Mouse (Mus musculus) MEL (cell line): ENCODE results near the gene Cyp1a2. TPM values are rescaled to one million over a fixed set of nuclear protein-coding genes. Genes with fewer than 3 reads are reported as not detected.

ENCODE experiments used
- DNase-seq: peaks from one replicate; pipeline ENCODE4 v3.0.0; 2011; ENCODE audit warnings: low read depth, low spot score
- H3K27ac ChIP-seq: 2 replicates; pipeline ENCODE4 v1.5.1; 2012; ENCODE audit warnings: low read depth, mild to moderate bottlenecking, control low read depth, low read length, moderate library complexity; ENCODE audit not compliant: control insufficient read depth
- H3K27me3 ChIP-seq, 2 experiments: fragments of 150-350 bp in 1 of 2; sonication (generic) in 1 of 2; 2 replicates each; pipeline ENCODE4 v1.6.1; 2012; ENCODE audit warnings: low read length in 2 of 2, mild to moderate bottlenecking in 2 of 2, improper control_type of control experiment in 1 of 2, moderate library complexity in 1 of 2; ENCODE audit not compliant: insufficient read depth in 2 of 2, control insufficient read depth in 1 of 2
- H3K36me3 ChIP-seq, 2 experiments: 2 replicates each; pipeline ENCODE4 v1.6.1; 2012 to 2014; ENCODE audit warnings: low read length in 2 of 2, improper control_type of control experiment in 1 of 2, inconsistent platforms in 1 of 2, mild to moderate bottlenecking in 1 of 2; ENCODE audit not compliant: insufficient read depth in 2 of 2, control insufficient read depth in 1 of 2
- H3K4me1 ChIP-seq, 2 experiments: fragments of 150-350 bp in 1 of 2; sonication (generic) in 1 of 2; 2 replicates each; pipeline ENCODE4 v1.6.1; 2012; ENCODE audit warnings: low read length in 2 of 2, improper control_type of control experiment in 1 of 2, mild to moderate bottlenecking in 1 of 2; ENCODE audit not compliant: insufficient read depth in 2 of 2, control insufficient read depth in 1 of 2
- H3K4me3 ChIP-seq, 2 experiments: fragments of 150-350 bp in 1 of 2; sonication (generic) in 1 of 2; 2 replicates each; pipeline ENCODE4 v1.5.1; 2012; ENCODE audit warnings: low read depth in 2 of 2, low read length in 2 of 2, mild to moderate bottlenecking in 2 of 2, moderate library complexity in 2 of 2, control low read depth in 1 of 2, improper control_type of control experiment in 1 of 2; ENCODE audit not compliant: control insufficient read depth in 1 of 2, insufficient read depth in 1 of 2
- H3K79me2 ChIP-seq: 2 replicates; pipeline ENCODE4 v1.6.1; 2012; ENCODE audit warnings: mild to moderate bottlenecking, low read length, moderate library complexity; ENCODE audit not compliant: control insufficient read depth, poor library complexity, insufficient read depth
- H3K9ac ChIP-seq: 2 replicates; pipeline ENCODE4 v1.6.1; 2012; ENCODE audit warnings: low read depth, mild to moderate bottlenecking, control low read depth, low read length, moderate library complexity; ENCODE audit not compliant: control insufficient read depth, poor library complexity, severe bottlenecking
- H3K9me3 ChIP-seq: fragments of 150-350 bp; sonication (generic); replicated peaks from 2 replicates; pipeline ENCODE4 v1.6.1; 2012; ENCODE audit warnings: mild to moderate bottlenecking, low read length, improper control_type of control experiment, moderate library complexity; ENCODE audit not compliant: insufficient read depth
- CHD1 ChIP-seq: IDR thresholded peaks from 2 replicates; pipeline ENCODE4 v1.6.1; 2012; ENCODE audit warnings: low read depth, mild to moderate bottlenecking, inconsistent platforms, low read length, improper control_type of control experiment
- CHD2 ChIP-seq: IDR thresholded peaks from 2 replicates; pipeline ENCODE4 v1.6.1; 2011; ENCODE audit warnings: low read length, improper control_type of control experiment
- E2F4 ChIP-seq: IDR thresholded peaks from 2 replicates; pipeline ENCODE4 v1.6.1; 2011; ENCODE audit warnings: low read depth, low read length, improper control_type of control experiment, borderline replicate concordance
- ELF1 ChIP-seq: IDR thresholded peaks from 2 replicates; pipeline ENCODE4 v1.6.1; 2014; ENCODE audit warnings: low read depth, mild to moderate bottlenecking, inconsistent platforms, low read length, improper control_type of control experiment, moderate library complexity
- EP300 ChIP-seq, 2 experiments: IDR thresholded peaks; 2 replicates each; pipeline ENCODE4 v1.6.1; 2011; ENCODE audit warnings: improper control_type of control experiment in 2 of 2, low read length in 2 of 2, low read depth in 1 of 2, mild to moderate bottlenecking in 1 of 2
- ETS1 ChIP-seq: IDR thresholded peaks from 2 replicates; pipeline ENCODE4 v1.6.1; 2012; ENCODE audit warnings: low read depth, mild to moderate bottlenecking, inconsistent platforms, low read length, improper control_type of control experiment, moderate library complexity
- HCFC1 ChIP-seq: IDR thresholded peaks from 2 replicates; pipeline ENCODE4 v1.6.1; 2012; ENCODE audit warnings: low read depth, mild to moderate bottlenecking, inconsistent platforms, low read length, improper control_type of control experiment, moderate library complexity
- KAT2A ChIP-seq: conservative IDR thresholded peaks from 2 replicates; pipeline ENCODE4 v1.6.1; 2012; ENCODE audit warnings: low read depth, low read length, improper control_type of control experiment, inconsistent platforms
- MAX ChIP-seq: IDR thresholded peaks from 2 replicates; pipeline ENCODE4 v1.6.1; 2011; ENCODE audit warnings: low read length, improper control_type of control experiment
- MAZ ChIP-seq: IDR thresholded peaks from 2 replicates; pipeline ENCODE4 v1.6.1; 2012; ENCODE audit warnings: low read depth, mild to moderate bottlenecking, inconsistent platforms, low read length, improper control_type of control experiment
- NELFE ChIP-seq: IDR thresholded peaks from 2 replicates; pipeline ENCODE4 v1.6.1; 2011; ENCODE audit warnings: low read depth, low read length, improper control_type of control experiment
- POLR2A ChIP-seq, 2 experiments: IDR thresholded peaks; 2 replicates each; pipeline ENCODE4 v1.6.1; 2011 to 2012; ENCODE audit warnings: low read length in 2 of 2, mild to moderate bottlenecking in 2 of 2, control low read depth in 1 of 2, improper control_type of control experiment in 1 of 2, low read depth in 1 of 2, moderate library complexity in 1 of 2; ENCODE audit not compliant: control insufficient read depth in 1 of 2, insufficient read depth in 1 of 2, poor library complexity in 1 of 2
- POLR2AphosphoS2 ChIP-seq: IDR thresholded peaks from 2 replicates; pipeline ENCODE4 v1.6.1; 2011; ENCODE audit warnings: low read length, improper control_type of control experiment
- POLR2AphosphoS5 ChIP-seq: IDR thresholded peaks from 2 replicates; pipeline ENCODE4 v1.6.1; 2012; ENCODE audit warnings: low read depth, borderline replicate concordance, mild to moderate bottlenecking, inconsistent platforms, low read length, moderate library complexity, mixed read lengths
- RCOR1 ChIP-seq: IDR thresholded peaks from 2 replicates; pipeline ENCODE4 v1.6.1; 2012; ENCODE audit warnings: low read depth, mild to moderate bottlenecking, inconsistent platforms, low read length, improper control_type of control experiment
- SMC3 ChIP-seq: IDR thresholded peaks from 2 replicates; pipeline ENCODE4 v1.6.1; 2011; ENCODE audit warnings: low read depth, low read length, improper control_type of control experiment
- TAL1 ChIP-seq: IDR thresholded peaks from 2 replicates; pipeline ENCODE4 v1.6.1; 2012; ENCODE audit warnings: mild to moderate bottlenecking, inconsistent platforms, low read length, moderate library complexity, mixed read lengths
- TBP ChIP-seq: IDR thresholded peaks from 2 replicates; pipeline ENCODE4 v1.8.0; 2011; ENCODE audit warnings: low read depth, low read length, improper control_type of control experiment
- TCF12 ChIP-seq: IDR thresholded peaks from 2 replicates; pipeline ENCODE4 v1.6.1; 2014; ENCODE audit warnings: low read depth, mild to moderate bottlenecking, inconsistent platforms, low read length, improper control_type of control experiment, moderate library complexity
- USF2 ChIP-seq, 2 experiments: IDR thresholded peaks; 2 replicates each; pipeline ENCODE4 v1.6.1; 2011 to 2012; ENCODE audit warnings: improper control_type of control experiment in 2 of 2, low read length in 2 of 2, borderline replicate concordance in 1 of 2, inconsistent platforms in 1 of 2, low read depth in 1 of 2, mild to moderate bottlenecking in 1 of 2; ENCODE audit not compliant: insufficient read depth in 1 of 2
- ZC3H11A ChIP-seq: IDR thresholded peaks from 2 replicates; pipeline ENCODE4 v1.6.1; 2012; ENCODE audit warnings: low read depth, mild to moderate bottlenecking, inconsistent platforms, low read length, improper control_type of control experiment
- ZMIZ1 ChIP-seq: IDR thresholded peaks from 2 replicates; pipeline ENCODE4 v1.6.1; 2012; ENCODE audit warnings: low read depth, mild to moderate bottlenecking, inconsistent platforms, low read length, improper control_type of control experiment, moderate library complexity
- ZNF384 ChIP-seq: IDR thresholded peaks from 2 replicates; pipeline ENCODE4 v1.6.1; 2012; ENCODE audit warnings: low read depth, mild to moderate bottlenecking, inconsistent platforms, low read length, improper control_type of control experiment
- polyA plus RNA-seq, 2 experiments: library from polyadenylated mRNA; stranded (reverse) in 1 of 2; unstranded in 1 of 2; fragments of >175 nt in 1 of 2; fragments of >200 nt in 1 of 2; gene quantifications; 2 replicates each; pipeline versions ENCODE4 v1.2.1 to v1.2.4; 2012; ENCODE audit warnings: low replicate concordance in 2 of 2, low read depth in 1 of 2; ENCODE audit not compliant: insufficient read length in 2 of 2, insufficient read depth in 1 of 2, missing spikeins in 1 of 2
- total RNA-seq: library from RNA; depleted of rRNA; stranded (reverse); fragments of 300-350 nt; gene quantifications from 2 replicates; pipeline ENCODE4 v1.2.3, GENCODE M21; 2012

The Cyp1a2 gene
- total and polyA plus RNA-seq, 3 experiments = not detected

- TF ChIP-seq ZC3H11A = peak; percentile 47
- no peak for TF ChIP-seq ELF1
- TF ChIP-seq CHD1 = no peak
- TF ChIP-seq E2F4 = no peak
- TF ChIP-seq TBP = no peak
- TF ChIP-seq CHD2 = no peak
- TF ChIP-seq ETS1 = no peak
- TF ChIP-seq USF2 (IDR thresholded peaks at IDR 0.05; ENCODE audit: borderline replicate concordance in 1 of 2, insufficient read depth in 1 of 2, low read depth in 1 of 2, low read length in 2 of 2) = no peak
- no peak for TF ChIP-seq TAL1
- TF ChIP-seq POLR2A (IDR thresholded peaks at IDR 0.05; ENCODE audit: control insufficient read depth in 1 of 2, insufficient read depth in 1 of 2, low read depth in 1 of 2, low read length in 2 of 2, poor library complexity in 1 of 2) = no peak
- TF ChIP-seq POLR2AphosphoS5 = no peak
- TF ChIP-seq HCFC1 = no peak
- TF ChIP-seq MAX = no peak
- no peak for TF ChIP-seq EP300 (IDR thresholded peaks at IDR 0.05; ENCODE audit: low read depth in 1 of 2, low read length in 2 of 2)
- TF ChIP-seq SMC3 = peak; percentile 78
These were observed 4.7 kb upstream of the Cyp1a2 start (continued) for GRCm38 (mm10) chr9:57688158-57688557.

DNA sequence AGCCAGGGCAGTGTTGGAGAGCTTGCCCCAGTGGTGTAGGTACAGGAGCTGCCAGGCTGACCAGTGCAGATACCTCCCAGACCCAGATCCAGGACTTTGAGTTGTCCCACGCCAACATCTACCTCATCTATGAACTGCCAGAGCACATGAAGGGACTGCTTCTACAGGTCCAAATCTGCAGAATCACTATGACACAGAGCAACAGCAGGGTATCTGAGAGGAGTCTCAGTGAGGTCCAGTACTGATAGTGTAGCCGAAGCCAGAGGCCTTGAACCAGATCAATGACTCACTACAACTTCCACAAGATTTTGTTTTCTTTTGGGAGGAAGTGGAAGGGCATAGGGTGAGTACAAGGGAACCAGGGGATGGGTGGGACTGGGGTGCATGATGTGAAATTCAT, 4.2 kb upstream of the Cyp1a2 start, which contains the start of gene Cyp1a1:
Gene Cyp1a1 (plus strand): TSS at position 178 of the 400 bp plus-strand sequence.
- no peak within 1 kb of the TSS for H3K9ac ChIP-seq
- H3K27ac ChIP-seq = no peak within 1 kb of the TSS
- no peaks in the 10 kb centered on the region for H3K9me3 ChIP-seq
- H3K4me1 ChIP-seq = no peaks in the 10 kb centered on the region
- H3K27me3 ChIP-seq = peaks cover 6 to 7% of the 10 kb centered on the region in 2 experiments
- TF ChIP-seq TCF12 (no peak), EP300 (IDR thresholded peaks at IDR 0.05; ENCODE audit: low read depth in 1 of 2, low read length in 2 of 2) (no peak), ETS1 (no peak), ZNF384 (no peak), ELF1 (no peak), RCOR1 (no peak), POLR2AphosphoS2 (no peak), TAL1 (no peak), MAZ (no peak), SMC3 (no peak), TBP (no peak), NELFE (no peak), KAT2A (no peak), ZMIZ1 (no peak)
- no peak for DNase-seq
- H3K79me2 ChIP-seq = no peaks in the 10 kb centered on the region
- no peaks in the 10 kb centered on the region for H3K36me3 ChIP-seq
- H3K4me3 ChIP-seq = no peak within 1 kb of the TSS
